Mouse (Mus musculus) small intestine, adult 2 months (tissue): ENCODE measurements around the gene Src.

Source experiments
- CTCF ChIP-seq: fragments of 200-500 bp; IDR thresholded peaks from 2 replicates; pipeline ENCODE4 v1.5.1; 2012; ENCODE audit warnings: low read depth, mild to moderate bottlenecking, control low read depth, inconsistent platforms, low read length, moderate library complexity, mixed read lengths; ENCODE audit not compliant: insufficient replicate concordance, insufficient read length; ENCODE audit errors: extremely low read depth
- POLR2A ChIP-seq: fragments of 200-500 bp; IDR thresholded peaks from 2 replicates; pipeline ENCODE4 v1.6.1; 2012; ENCODE audit warnings: low read depth, mild to moderate bottlenecking, control low read depth, inconsistent platforms, low read length, moderate library complexity

DNA sequence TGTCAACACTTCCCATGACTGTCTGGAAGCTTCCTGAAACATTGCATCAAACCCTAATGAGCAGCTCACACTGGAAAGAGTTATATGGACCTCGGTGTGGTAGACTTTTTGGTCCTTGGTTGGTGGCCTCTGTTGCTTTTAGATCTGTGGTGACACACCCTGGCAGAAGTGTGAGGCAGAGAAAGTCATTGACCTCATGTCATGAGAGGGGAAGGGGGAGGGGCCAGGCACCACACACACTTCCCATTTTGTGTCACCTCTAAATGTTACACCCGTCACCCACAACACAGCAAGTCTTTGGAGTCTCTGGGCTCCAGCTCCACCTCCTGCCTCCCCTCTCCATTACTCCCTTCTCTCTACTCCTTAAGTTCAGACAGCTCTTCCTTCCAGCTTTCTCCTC, 82.1 kb downstream of the Src start:
- no peak for TF ChIP-seq CTCF
- no peak for TF ChIP-seq POLR2A
